In the genomic region with DNA sequence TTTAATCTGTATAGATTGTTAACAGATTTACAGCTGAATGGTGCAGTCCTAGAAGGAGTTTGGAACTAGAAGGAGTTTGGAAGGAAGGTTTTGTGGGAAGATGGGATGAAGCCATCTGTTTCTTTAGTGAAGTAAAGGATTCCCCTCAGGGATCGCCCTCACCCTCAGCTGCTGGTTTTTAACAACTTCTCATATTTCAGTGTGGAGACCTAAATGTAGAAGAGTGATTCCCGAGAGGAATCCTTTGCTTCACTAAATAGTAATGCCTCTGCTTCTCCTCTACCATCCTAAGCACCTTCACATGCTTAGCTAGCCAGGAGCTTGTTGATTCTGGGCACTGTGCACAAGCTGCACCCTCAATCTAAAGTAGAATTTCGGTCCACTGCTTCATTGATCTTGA, we compare ENCODE assay signal across 8 mouse cellular contexts. TPM values are rescaled to one million over a fixed set of nuclear protein-coding genes. Genes with fewer than 3 reads are reported as not detected.
DNase-seq lines count a peak whose midpoint lies in the region; ATAC-seq and TF ChIP-seq lines count a peak whose summit lies in the region.

No protein-coding gene starts in this region.

- H3K4me3 ChIP-seq in heart, embryonic 13.5 days = peak overlapping the region; percentile 70
- H3K4me3 ChIP-seq in ES-E14 (ENCODE audit: insufficient read depth in 1 of 2, low read depth in 1 of 2, low read length in 2 of 2, poor library complexity in 1 of 2, severe bottlenecking in 1 of 2) = peak overlapping the region; percentile 69 to 79
- peak overlapping the region; percentile 64 for H3K4me3 ChIP-seq in forebrain, embryonic 13.5 days
- H3K4me3 ChIP-seq in liver, postnatal 0 days (ENCODE audit: low read depth, low read length) = peak overlapping the region; percentile 79

- no peaks in the 10 kb centered on the region for H3K9me3 ChIP-seq in heart, embryonic 13.5 days
- H3K9me3 ChIP-seq in ES-E14 (ENCODE audit: control insufficient read depth, insufficient read depth, low read depth, low read length) = no peaks in the 10 kb centered on the region
- H3K9me3 ChIP-seq in forebrain, embryonic 13.5 days (replicated peaks) = no peaks in the 10 kb centered on the region
- H3K9me3 ChIP-seq in liver, postnatal 0 days (ENCODE audit: low read length) = no peaks in the 10 kb centered on the region

- no peaks in the 10 kb centered on the region for H3K36me3 ChIP-seq in heart, embryonic 13.5 days
- H3K36me3 ChIP-seq in ES-E14 (ENCODE audit: control insufficient read depth, insufficient read depth, low read length, poor library complexity, severe bottlenecking) = peaks cover 2% of the 10 kb centered on the region; the same call in 1 of the 2 replicates
- H3K36me3 ChIP-seq in forebrain, embryonic 13.5 days (ENCODE audit: poor library complexity, severe bottlenecking) = no peaks in the 10 kb centered on the region
- no peaks in the 10 kb centered on the region for H3K36me3 ChIP-seq in liver, postnatal 0 days (replicated peaks; ENCODE audit: insufficient read depth, low read length)

- no peak for ATAC-seq in heart, embryonic 13.5 days (ENCODE audit: extremely low read depth, insufficient number of reproducible peaks, low FRiP score, low TSS enrichment)
- ATAC-seq in forebrain, embryonic 13.5 days = peak; percentile 31; the same call in 1 of the 2 replicates
- ATAC-seq in liver, postnatal 0 days = no peak
- no peak for ATAC-seq in inflammation-experienced regulatory T-cells, adult 6 months

- no peak for TF ChIP-seq EP300 in liver, postnatal 0 days (IDR thresholded peaks at IDR 0.05; ENCODE audit: low read depth)

- H3K27me3 ChIP-seq in heart, embryonic 13.5 days (replicated peaks) = 0 out of 2 replicates have a peak, but pooled peaks cover 6% of the 10 kb centered on the region
- H3K27me3 ChIP-seq in forebrain, embryonic 13.5 days = no peaks in the 10 kb centered on the region
- H3K27me3 ChIP-seq in liver, postnatal 0 days (ENCODE audit: insufficient read depth, low read length) = no peaks in the 10 kb centered on the region

- peak overlapping the region; percentile 91 for H3K4me2 ChIP-seq in heart, embryonic 13.5 days
- H3K4me2 ChIP-seq in forebrain, embryonic 13.5 days = peak overlapping the region; percentile 95
- H3K4me2 ChIP-seq in liver, postnatal 0 days (ENCODE audit: low read depth, low read length) = peak overlapping the region; percentile 98

- peak overlapping the region; percentile 82 for H3K27ac ChIP-seq in heart, embryonic 13.5 days (replicated peaks)
- H3K27ac ChIP-seq in ES-E14 (ENCODE audit: insufficient read depth, low read depth, low read length, poor library complexity, severe bottlenecking) = peak overlapping the region; percentile 89
- peak overlapping the region; percentile 88 for H3K27ac ChIP-seq in forebrain, embryonic 13.5 days
- H3K27ac ChIP-seq in liver, postnatal 0 days (ENCODE audit: low read depth) = peak overlapping the region; percentile 62

- H3K9ac ChIP-seq in heart, embryonic 13.5 days = peak overlapping the region; percentile 82
- H3K9ac ChIP-seq in ES-E14 (ENCODE audit: insufficient read depth, low read depth, low read length, poor library complexity, severe bottlenecking) = peak overlapping the region; percentile 88
- peak overlapping the region; percentile 74 for H3K9ac ChIP-seq in forebrain, embryonic 13.5 days
- H3K9ac ChIP-seq in liver, postnatal 0 days (replicated peaks) = peak overlapping the region; percentile 79

- 2% methylated on average over 3 of the region's 3 CpGs for WGBS in heart, embryonic 13.5 days
- WGBS in forebrain, embryonic 13.5 days = 9% methylated on average over 3 of the region's 3 CpGs
- WGBS in liver, postnatal 0 days (ENCODE audit: insufficient replicate concordance) = 18% methylated on average over 3 of the region's 3 CpGs

- no peak for TF ChIP-seq CTCF in liver, postnatal 0 days (IDR thresholded peaks at IDR 0.05; ENCODE audit: low read depth)

- H3K4me1 ChIP-seq in heart, embryonic 13.5 days = peaks cover 9% of the 10 kb centered on the region
- peaks cover 21 to 31% of the 10 kb centered on the region in 2 experiments for H3K4me1 ChIP-seq in ES-E14 (ENCODE audit: control insufficient read depth in 2 of 2, insufficient read depth in 2 of 2, low read length in 2 of 2, poor library complexity in 1 of 2)
- H3K4me1 ChIP-seq in forebrain, embryonic 13.5 days = peaks cover 36% of the 10 kb centered on the region
- peaks cover 9% of the 10 kb centered on the region; the same call in 1 of the 2 replicates for H3K4me1 ChIP-seq in liver, postnatal 0 days (ENCODE audit: insufficient read depth)

- DNase-seq in heart, adult 9 months (ENCODE audit: low spot score in 2 of 2) = no peak
- no peak for DNase-seq in ES-E14 (ENCODE audit: low read depth, low spot score)
- DNase-seq in liver, postnatal 0 days = no peak
- no peak for DNase-seq in retina, embryonic 14.5 days (ENCODE audit: low spot score)
- no peak for DNase-seq in kidney, postnatal 36 days

- in situ Hi-C loops in ES-E14 (cut with MboI; ENCODE audit: low sequenced_read_pairs in 2 of 2, unreplicated experiment in 2 of 2) = no loop called here

TF ChIP-seq in ES-E14, 5 proteins besides CTCF, POLR2A, EP300 and RAD21:
- TF ChIP-seq ZC3H11A (IDR thresholded peaks at IDR 0.05; ENCODE audit: borderline replicate concordance, low read depth, low read length) = no peak

RNA-seq across cellular contexts. Expression of a gene that starts 0.3 kb away (rescaled TPM):
- polyA plus RNA-seq in heart, embryonic 13.5 days (2015; fragmentation: Nextera tagmentation; extraction: Ambion mirVana) = 8.1 and 9.3 TPM in 2 replicates
- 31.9 and 33.0 TPM in 2 replicates for total RNA-seq in ES-E14 (2012; rRNA removed)
- polyA plus RNA-seq in forebrain, embryonic 13.5 days (2015; fragmentation: Nextera tagmentation; extraction: Ambion mirVana) = 10.3 and 11.4 TPM in 2 replicates
- 2.5 and 3.0 TPM in 2 replicates for polyA plus RNA-seq in liver, postnatal 0 days (2015; fragmentation: Nextera tagmentation; extraction: Ambion mirVana)
- 1 to 10 TPM; 3.2 to 8.4 (median 6.1) TPM for polyA plus RNA-seq in inflammation-experienced regulatory T-cells, adult 6 months (2017; shearing (Covaris generic))

RNA-seq across cellular contexts. Expression of a gene that starts 4.6 kb away (rescaled TPM):
- polyA plus RNA-seq in heart, embryonic 13.5 days (2015; fragmentation: Nextera tagmentation; extraction: Ambion mirVana) = not detected in 2 replicates
- total RNA-seq in ES-E14 (2012; rRNA removed) = 5.9 and 8.1 TPM in 2 replicates
- 40.5 and 52.8 TPM in 2 replicates for polyA plus RNA-seq in forebrain, embryonic 13.5 days (2015; fragmentation: Nextera tagmentation; extraction: Ambion mirVana)
- 0.11 TPM in 1 of 2 replicates, not detected in the other for polyA plus RNA-seq in liver, postnatal 0 days (2015; fragmentation: Nextera tagmentation; extraction: Ambion mirVana)
- not detected for polyA plus RNA-seq in inflammation-experienced regulatory T-cells, adult 6 months (2017; shearing (Covaris generic))

Comparison
In these comparisons a context has a peak if more than half of its experiments do, and no peak if none do; other contexts are left out.
1. RNA of a gene that starts 4.6 kb away (polyA plus RNA-seq): 40.5 to 52.8 TPM in forebrain, embryonic 13.5 days; 0.11 TPM in liver, postnatal 0 days, not detected in heart, embryonic 13.5 days and not detected in inflammation-experienced regulatory T-cells, adult 6 months; every median in the first group is over 10 times any median in the second.
2. Peak in every context shown above with its lines, with median percentiles within 50 percentile points of each other: H3K27ac ChIP-seq, H3K4me2 ChIP-seq, H3K4me3 ChIP-seq and H3K9ac ChIP-seq.